Mouse (Mus musculus): ENCODE measurements around the gene Glyctk.

Gene Glyctk

GRCm38 (mm10) chr9:106158037-106158491, at the start of gene Glyctk:
Gene Glyctk, minus strand, starts transcription at chr9:106158138.
- DNase-seq (ENCODE audit: low spot score in 2 of 2), result no peak

GRCm38 (mm10) chr9:106206515-106206914, 48.6 kb upstream of the Glyctk start:
- no peak for DNase-seq (ENCODE audit: low spot score in 2 of 2)

DNA sequence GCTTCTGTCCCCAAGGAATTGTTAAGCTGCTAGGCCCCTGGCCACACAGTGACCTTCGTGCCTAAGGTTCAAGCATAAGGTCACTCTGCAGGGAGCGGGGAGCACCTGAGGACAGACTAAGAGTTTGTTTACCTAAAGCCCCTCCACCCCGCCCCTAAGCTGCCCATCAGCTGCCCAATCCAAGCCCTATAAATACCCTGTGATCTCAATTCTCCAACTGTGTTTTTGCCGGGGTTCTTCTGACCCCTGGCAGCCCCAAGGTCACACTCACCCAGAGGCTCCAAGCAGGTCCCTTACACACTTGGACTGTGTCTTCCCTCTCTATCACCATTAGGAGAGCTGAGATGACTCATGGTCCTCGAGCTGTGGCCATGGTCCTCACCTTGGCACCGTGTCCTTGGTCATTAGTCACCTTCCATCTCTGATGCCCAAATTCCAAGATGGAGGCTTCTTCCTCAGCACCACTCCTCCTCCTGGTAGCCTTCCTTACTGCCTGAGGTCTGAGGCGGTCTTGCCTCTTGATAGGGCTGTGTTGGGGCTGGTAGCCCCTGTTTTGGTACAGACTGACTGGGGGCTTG, 47.9 kb upstream of the Glyctk start:
- DNase-seq (ENCODE audit: low spot score in 2 of 2), result no peak

- DNase-seq (ENCODE audit: low spot score in 2 of 2), result no peak
These were observed 46.3 kb upstream of the Glyctk start for GRCm38 (mm10) chr9:106203990-106204851.

GRCm38 (mm10) chr9:106202819-106203636, 45.1 kb upstream of the Glyctk start, which contains the start of gene Twf2:
Gene Twf2, plus strand, starts transcription at chr9:106203108.
- peak; percentile 72 to 79 for DNase-seq (ENCODE audit: low spot score in 2 of 2)

- no peak for DNase-seq (ENCODE audit: low spot score in 2 of 2)
These were observed 44.0 kb upstream of the Glyctk start for GRCm38 (mm10) chr9:106201895-106202294.

DNA sequence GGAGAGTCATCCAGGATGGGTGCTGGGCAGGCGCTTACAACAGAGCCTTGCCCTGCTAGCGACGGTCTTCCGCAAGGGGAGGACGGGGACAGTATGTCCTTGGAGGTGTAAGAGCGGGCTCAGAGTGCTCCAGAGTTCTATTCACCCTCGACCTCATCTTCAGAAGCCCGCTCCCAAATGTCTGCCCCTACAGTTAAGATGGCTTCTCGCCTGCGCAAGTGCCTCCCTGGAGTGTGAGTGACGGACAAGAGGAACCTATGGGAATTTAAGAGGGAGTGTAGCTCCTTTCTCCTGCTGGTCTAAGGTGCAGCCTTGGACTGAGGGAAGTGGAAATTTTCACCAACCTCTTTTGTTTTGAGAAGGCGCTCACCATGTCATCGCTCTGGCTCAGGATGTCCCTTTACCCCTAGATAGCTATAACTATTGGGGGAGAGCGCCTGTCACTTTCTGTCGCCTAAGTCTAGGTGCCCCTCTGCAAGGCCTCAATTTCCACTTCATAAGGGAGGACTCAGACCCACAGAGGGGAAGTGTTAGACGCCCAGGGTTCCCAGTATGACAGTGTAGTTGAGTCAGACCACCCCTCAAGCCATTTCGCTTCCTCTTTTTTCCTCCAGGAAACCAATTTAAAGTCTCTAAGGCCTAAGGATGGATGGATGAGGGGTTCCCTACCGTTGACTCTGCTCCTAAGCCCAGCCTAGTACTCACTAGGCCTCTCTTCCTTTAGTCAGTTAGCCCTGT, 41.8 kb upstream of the Glyctk start, which contains the start of gene Ppm1m:
TSS of gene Ppm1m (minus strand) at position 212 of the 738 bp plus-strand sequence.
- DNase-seq (ENCODE audit: low spot score in 2 of 2), result no peak

DNA sequence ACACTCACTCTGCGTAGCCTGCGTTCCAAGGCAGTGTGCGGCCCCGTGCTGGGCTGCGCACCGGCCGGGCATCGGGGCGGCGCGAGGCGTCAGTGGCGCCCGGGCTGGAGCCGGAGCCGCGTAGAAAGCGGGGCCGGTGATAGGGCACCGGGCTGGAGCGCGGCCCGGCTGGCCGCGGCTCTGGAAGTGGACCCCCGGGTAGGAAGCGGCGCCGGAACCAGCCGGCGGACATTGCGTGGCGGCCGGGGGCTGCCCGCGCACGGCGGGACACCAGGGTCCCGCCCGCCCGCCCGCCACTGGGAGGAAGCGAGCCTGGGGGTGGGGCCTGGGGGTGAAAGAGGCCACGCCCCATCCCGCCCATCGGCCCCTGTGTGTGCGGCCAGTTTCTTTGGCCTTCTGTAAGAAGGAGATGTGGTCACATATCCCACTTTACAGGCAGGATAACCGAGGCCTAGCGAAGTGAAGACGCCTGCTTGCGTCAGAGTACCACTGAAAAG, 41.1 kb upstream of the Glyctk start:
- peak; percentile 54 to 61 for DNase-seq (ENCODE audit: low spot score in 2 of 2)

GRCm38 (mm10) chr9:106197732-106198131, 39.8 kb upstream of the Glyctk start:
- no peak for DNase-seq (ENCODE audit: low spot score in 2 of 2)

DNA sequence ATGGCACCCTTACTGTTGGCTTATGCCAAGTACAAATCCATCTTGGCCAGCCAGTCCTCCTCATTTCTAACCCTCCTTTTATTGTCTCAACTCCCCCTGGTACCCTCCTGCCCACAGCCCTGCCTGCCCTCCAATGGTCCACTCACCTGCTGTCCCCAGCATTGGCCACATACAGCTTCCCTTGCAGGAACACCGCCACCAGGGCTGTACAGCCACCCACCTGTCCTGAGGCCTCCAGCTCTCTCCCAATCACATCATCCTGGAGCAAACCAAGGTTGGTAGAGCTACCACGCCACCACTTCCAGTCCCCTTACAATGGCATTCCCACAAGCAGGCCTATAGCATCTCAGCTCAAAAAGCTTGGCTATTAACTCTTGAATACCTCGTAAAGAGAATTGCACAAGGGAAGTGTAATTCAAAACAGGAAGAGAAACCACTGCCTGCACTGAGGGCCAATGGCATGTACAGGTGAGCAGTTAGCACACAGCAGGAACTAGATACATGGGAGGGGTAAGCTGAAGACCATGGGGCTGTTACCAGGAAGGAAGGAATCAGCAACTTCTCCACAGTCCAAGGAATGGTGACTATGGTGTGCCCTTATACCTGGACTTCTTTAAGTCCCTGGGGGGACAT, 39.3 kb upstream of the Glyctk start:
- no peak for DNase-seq (ENCODE audit: low spot score in 2 of 2)

- no peak for DNase-seq (ENCODE audit: low spot score in 2 of 2)
These were observed 37.8 kb upstream of the Glyctk start for GRCm38 (mm10) chr9:106195693-106196092.

GRCm38 (mm10) chr9:106193930-106194807, 36.2 kb upstream of the Glyctk start:
- no peak for DNase-seq (ENCODE audit: low spot score in 2 of 2)

- DNase-seq (ENCODE audit: low spot score in 2 of 2), result no peak
These were observed 35.1 kb upstream of the Glyctk start for GRCm38 (mm10) chr9:106192998-106193397.

DNA sequence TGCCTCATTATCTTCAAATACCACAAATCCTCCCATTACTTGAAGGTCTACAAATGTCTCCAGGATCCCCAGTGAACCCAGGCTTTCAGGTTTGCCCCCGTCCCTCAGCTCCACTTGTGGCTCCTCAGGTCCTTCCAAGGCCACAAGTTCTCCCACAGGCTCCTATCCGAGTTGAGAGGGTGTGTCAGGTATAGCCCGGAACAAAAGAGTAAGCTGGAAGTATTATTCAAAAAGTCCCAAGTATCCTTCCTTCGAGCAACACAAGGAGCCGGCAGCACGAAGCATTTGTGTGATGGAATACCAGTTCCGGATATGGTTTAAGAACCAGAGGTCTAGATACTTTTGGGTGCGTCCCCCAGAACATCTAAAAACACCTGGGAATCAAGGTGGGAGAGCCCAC, 34.1 kb upstream of the Glyctk start:
- no peak for DNase-seq (ENCODE audit: low spot score in 2 of 2)

GRCm38 (mm10) chr9:106191355-106191754, 33.4 kb upstream of the Glyctk start:
- DNase-seq (ENCODE audit: low spot score in 2 of 2), result no peak

GRCm38 (mm10) chr9:106183996-106184395, 26.1 kb upstream of the Glyctk start:
- no peak for DNase-seq (ENCODE audit: low spot score in 2 of 2)

- no peak for DNase-seq (ENCODE audit: low spot score in 2 of 2)
These were observed 24.2 kb upstream of the Glyctk start for GRCm38 (mm10) chr9:106182146-106182545.

DNA sequence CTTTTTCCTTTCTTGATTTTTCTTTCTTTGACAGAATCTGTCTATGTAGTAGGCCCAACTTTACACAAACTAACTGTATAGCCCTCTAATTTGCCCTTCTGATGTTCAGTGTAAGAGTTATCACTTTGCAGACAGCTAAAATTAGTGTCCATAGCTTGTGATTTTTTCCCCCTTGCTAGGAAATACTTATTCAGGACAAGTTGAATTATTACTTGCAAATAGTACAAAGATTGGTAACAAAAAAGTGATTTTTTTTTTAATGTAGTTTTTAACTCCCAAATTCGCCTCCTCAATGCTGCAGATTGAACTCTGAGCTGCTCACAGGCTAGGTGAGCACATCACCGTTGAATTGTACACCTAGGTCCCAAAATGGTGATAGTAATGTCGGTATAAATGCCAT, 22.0 kb upstream of the Glyctk start:
- no peak for DNase-seq (ENCODE audit: low spot score in 2 of 2)

GRCm38 (mm10) chr9:106179454-106179853, 21.5 kb upstream of the Glyctk start:
- DNase-seq (ENCODE audit: low spot score in 2 of 2), result no peak

- DNase-seq (ENCODE audit: low spot score in 2 of 2), result no peak
These were observed 19.9 kb upstream of the Glyctk start for GRCm38 (mm10) chr9:106177799-106178198.

All from spleen, postnatal 14 days (tissue).